Mouse (Mus musculus): ENCODE results near the gene Gpat2. TPM values are rescaled to one million over a fixed set of nuclear protein-coding genes. Genes with fewer than 3 reads are reported as not detected.

Gpat2 gene
- polyA plus RNA-seq, 1 experiment from 2014 or later, result 0.28 TPM

DNA sequence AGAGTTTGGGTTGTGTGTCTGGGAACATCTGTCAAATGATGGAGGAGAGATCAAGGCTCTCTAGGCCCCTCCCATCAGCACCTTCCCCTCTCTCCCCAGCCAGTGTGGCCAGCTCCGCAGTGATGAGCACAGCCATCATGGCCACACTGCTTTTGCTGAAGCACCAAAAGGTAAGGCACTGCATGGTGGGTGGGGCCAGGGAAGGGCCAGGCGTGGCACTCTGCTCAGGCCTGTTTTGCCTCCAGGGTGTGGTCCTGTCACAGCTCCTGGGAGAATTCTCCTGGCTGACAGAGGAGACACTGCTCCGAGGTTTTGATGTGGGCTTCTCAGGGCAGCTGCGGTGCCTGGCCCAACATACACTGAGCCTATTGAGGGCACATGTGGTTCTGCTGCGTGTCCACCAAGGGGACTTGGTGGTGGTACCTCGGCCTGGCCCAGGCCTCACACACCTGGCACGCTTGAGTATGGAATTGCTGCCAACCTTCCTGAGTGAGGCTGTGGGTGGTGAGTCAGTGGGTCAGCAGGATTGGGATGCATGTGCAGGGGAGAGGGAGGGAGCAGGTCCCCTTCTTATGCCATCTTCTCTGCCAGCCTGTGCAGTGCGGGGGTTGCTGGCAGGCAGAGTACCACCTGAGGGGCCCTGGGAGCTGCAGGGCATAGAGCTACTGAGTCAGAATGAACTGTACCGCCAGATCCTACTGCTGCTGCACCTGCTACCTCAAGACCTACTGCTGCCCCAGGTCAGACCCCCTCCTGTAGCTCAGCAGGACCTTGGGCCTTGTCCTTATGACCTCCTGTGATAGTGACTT is 8.7 kb downstream of the Gpat2 start:
- Histone ChIP-seq H3K4me1 (ENCODE audit: control insufficient read depth, insufficient read depth, low read length) (no peaks in the 10 kb centered on the region), H3K9me3 (replicated peaks; ENCODE audit: control insufficient read depth, low read length) (no peaks in the 10 kb centered on the region), H3K4me2 (ENCODE audit: low read depth, low read length) (no peak overlapping the region), H3K36me3 (ENCODE audit: control insufficient read depth, insufficient read depth, low read length) (no peaks in the 10 kb centered on the region), H3K4me3 (replicated peaks; ENCODE audit: low read length) (no peak overlapping the region), H3K27ac (ENCODE audit: low read length) (no peak overlapping the region), H3K27me3 (ENCODE audit: control insufficient read depth, insufficient read depth, low read length) (no peaks in the 10 kb centered on the region), H3K9ac (ENCODE audit: low read length) (no peak overlapping the region)
- WGBS, result 71% methylated on average over 9 of the region's 9 CpGs
- peak; percentile 29; the same call in 1 of the 2 replicates for ATAC-seq (ENCODE audit: insufficient read depth, low FRiP score)

DNA sequence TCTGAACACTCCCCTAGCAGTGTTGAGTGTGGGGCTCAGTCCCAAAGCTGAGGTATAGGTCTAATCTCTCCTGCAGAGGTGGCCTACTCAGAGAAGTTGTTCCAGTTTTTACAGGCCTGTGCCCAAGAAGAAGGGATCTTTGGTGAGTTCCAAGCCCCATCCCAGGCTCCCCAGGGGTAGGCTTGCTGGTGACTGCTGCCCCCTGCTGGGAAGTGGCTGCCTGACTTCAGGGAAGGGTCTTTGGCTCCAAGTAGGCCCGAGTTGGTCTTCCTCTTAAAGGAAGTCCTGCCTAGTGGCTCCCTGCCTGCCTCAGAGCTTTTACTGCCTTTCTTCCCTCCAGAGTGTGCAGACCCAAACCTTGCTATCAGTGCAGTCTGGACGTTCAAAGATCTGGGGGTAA is 10.1 kb downstream of the Gpat2 start:
- WGBS, result 29% methylated on average over 2 of the region's 2 CpGs
- no peak overlapping the region for H3K27ac ChIP-seq (ENCODE audit: low read length)
- no peak overlapping the region for H3K4me2 ChIP-seq (ENCODE audit: low read depth, low read length)
- no peak overlapping the region for H3K9ac ChIP-seq (ENCODE audit: low read length)
- no peaks in the 10 kb centered on the region for H3K36me3 ChIP-seq (ENCODE audit: control insufficient read depth, insufficient read depth, low read length)
- H3K27me3 ChIP-seq (ENCODE audit: control insufficient read depth, insufficient read depth, low read length), result no peaks in the 10 kb centered on the region
- no peaks in the 10 kb centered on the region for H3K9me3 ChIP-seq (replicated peaks; ENCODE audit: control insufficient read depth, low read length)
- ATAC-seq (ENCODE audit: insufficient read depth, low FRiP score), result no peak
- H3K4me1 ChIP-seq (ENCODE audit: control insufficient read depth, insufficient read depth, low read length), result no peaks in the 10 kb centered on the region
- H3K4me3 ChIP-seq (replicated peaks; ENCODE audit: low read length), result no peak overlapping the region

DNA sequence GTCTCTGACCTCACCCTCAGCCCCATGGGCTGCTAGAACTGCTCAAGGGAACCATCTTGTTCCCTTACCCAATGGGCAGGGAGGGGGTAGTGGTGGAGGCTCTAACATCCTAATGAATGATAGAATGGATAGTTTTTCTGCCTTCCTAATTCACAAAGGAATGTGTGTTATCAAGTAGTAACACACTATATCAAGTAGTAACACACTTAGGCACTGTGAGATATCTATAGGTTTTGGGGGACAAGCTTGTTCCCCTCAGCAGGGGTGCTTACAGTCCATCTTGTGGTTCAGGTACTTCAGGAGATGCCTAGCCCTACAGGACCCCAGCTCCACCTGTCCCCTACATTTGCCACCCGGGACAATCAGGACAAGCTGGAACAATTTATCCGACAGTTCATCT is 10.6 kb downstream of the Gpat2 start:
- Histone ChIP-seq H3K36me3 (ENCODE audit: control insufficient read depth, insufficient read depth, low read length) (no peaks in the 10 kb centered on the region), H3K4me1 (ENCODE audit: control insufficient read depth, insufficient read depth, low read length) (no peaks in the 10 kb centered on the region), H3K9me3 (replicated peaks; ENCODE audit: control insufficient read depth, low read length) (no peaks in the 10 kb centered on the region), H3K4me3 (replicated peaks; ENCODE audit: low read length) (no peak overlapping the region), H3K4me2 (ENCODE audit: low read depth, low read length) (no peak overlapping the region), H3K9ac (ENCODE audit: low read length) (no peak overlapping the region), H3K27ac (ENCODE audit: low read length) (no peak overlapping the region), H3K27me3 (ENCODE audit: control insufficient read depth, insufficient read depth, low read length) (no peaks in the 10 kb centered on the region)
- WGBS, result 92% methylated on average over 2 of the region's 2 CpGs
- no peak for ATAC-seq (ENCODE audit: insufficient read depth, low FRiP score)

DNA sequence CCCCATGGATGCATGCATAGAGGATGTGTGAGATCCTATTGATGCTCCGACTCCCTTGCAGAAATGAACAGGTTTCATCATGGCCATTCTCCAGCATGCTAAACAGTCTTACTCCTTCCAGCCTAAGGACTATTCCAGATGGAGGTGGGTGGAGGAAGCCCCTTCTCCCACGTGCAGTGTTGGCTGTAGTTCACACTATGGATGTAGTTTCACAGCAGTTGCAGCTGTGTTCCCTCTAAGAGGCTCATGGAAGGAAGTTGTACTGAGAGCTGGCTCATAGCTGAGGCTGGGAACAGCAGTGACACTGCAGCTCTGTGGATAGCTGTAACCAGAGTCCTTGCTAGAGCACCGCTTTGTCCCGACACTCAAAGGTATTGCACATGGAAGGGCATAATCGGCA is 12.7 kb downstream of the Gpat2 start:
- Histone ChIP-seq H3K4me1 (ENCODE audit: control insufficient read depth, insufficient read depth, low read length) (no peaks in the 10 kb centered on the region), H3K27ac (ENCODE audit: low read length) (no peak overlapping the region), H3K4me3 (replicated peaks; ENCODE audit: low read length) (no peak overlapping the region), H3K4me2 (ENCODE audit: low read depth, low read length) (no peak overlapping the region), H3K27me3 (ENCODE audit: control insufficient read depth, insufficient read depth, low read length) (no peaks in the 10 kb centered on the region), H3K36me3 (ENCODE audit: control insufficient read depth, insufficient read depth, low read length) (no peaks in the 10 kb centered on the region), H3K9me3 (replicated peaks; ENCODE audit: control insufficient read depth, low read length) (no peaks in the 10 kb centered on the region), H3K9ac (ENCODE audit: low read length) (no peak overlapping the region)
- WGBS, result 83% methylated on average over 5 of the region's 5 CpGs
- ATAC-seq (ENCODE audit: insufficient read depth, low FRiP score), result no peak

DNA sequence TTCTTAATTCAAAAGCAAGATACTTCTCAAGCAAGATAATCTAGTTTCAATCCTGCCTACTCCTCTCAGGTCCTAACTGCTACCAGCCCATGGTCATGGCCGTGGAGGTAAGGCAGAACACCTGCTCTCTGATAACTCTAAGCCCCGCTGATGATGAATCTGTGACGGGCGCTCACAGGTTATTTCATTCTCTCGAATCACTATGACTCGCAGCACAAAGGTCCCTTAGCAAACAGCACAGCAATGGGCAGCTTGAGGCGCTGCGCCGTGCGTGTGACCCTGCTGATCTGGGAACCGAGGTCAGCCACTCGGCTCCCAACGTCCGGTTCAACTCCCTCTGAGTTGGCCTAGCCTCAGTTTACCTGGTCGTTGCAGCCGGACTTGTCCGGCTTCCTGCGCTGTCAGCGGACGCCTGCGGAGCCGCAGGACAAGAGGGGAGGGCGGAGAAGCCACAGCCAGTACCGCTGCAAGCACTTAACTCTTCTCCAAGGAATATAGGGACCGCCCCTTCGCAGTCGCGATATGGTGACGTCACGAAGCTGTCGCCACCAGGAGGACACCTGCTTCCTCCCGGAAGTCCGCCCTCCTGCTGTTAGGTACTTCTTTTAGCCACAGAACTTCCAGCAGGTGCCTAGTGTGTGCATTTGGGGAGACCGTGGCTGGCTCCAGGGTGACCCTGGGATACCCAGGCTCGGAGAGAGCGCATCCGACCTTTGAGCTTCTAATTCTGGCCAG is 19.2 kb downstream of the Gpat2 start, which contains the start of gene Fahd2a:
Fahd2a (minus strand) TSS at position 511 of the 735 bp plus-strand sequence.
- Histone ChIP-seq H3K4me2 (ENCODE audit: low read depth, low read length) (peak within 1 kb of the TSS; percentile 77), H3K27ac (ENCODE audit: low read length) (0 out of 2 replicates have a peak within 1 kb of the TSS, but pooled peaks have one; percentile 10), H3K36me3 (ENCODE audit: control insufficient read depth, insufficient read depth, low read length) (no peaks in the 10 kb centered on the region), H3K4me1 (ENCODE audit: control insufficient read depth, insufficient read depth, low read length) (0 out of 2 replicates have a peak, but pooled peaks cover 5% of the 10 kb centered on the region), H3K9me3 (replicated peaks; ENCODE audit: control insufficient read depth, low read length) (no peaks in the 10 kb centered on the region), H3K27me3 (ENCODE audit: control insufficient read depth, insufficient read depth, low read length) (no peaks in the 10 kb centered on the region), H3K9ac (ENCODE audit: low read length) (peak within 1 kb of the TSS; percentile 80), H3K4me3 (replicated peaks; ENCODE audit: low read length) (peak within 1 kb of the TSS; percentile 78)
- peak; percentile 92 for ATAC-seq (ENCODE audit: insufficient read depth, low FRiP score)
- 3% methylated on average over 37 of the region's 37 CpGs for WGBS

DNA sequence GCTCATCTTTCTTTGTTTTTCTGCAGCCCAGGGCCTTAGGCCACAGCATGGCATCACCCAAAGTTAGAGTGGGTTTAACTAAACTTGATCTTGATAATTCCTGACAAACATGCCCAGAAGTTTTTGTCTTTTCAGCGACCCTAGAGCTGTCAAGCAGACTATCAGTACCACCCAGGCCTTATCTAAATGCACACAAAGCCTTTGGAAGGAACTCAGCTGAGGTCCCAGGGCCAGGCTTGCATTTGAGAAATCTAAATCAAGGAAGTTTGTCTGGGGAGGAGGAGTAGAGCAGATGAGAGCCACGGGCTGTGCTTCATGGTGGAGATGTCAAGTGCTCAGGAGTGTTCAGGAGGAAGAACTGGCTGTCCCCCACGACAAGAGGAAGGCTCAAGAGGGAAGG is 21.8 kb downstream of the Gpat2 start:
- H3K36me3 ChIP-seq (ENCODE audit: control insufficient read depth, insufficient read depth, low read length), result no peaks in the 10 kb centered on the region
- H3K9ac ChIP-seq (ENCODE audit: low read length), result no peak overlapping the region
- H3K27ac ChIP-seq (ENCODE audit: low read length), result no peak overlapping the region
- WGBS, result 32% methylated on average over 3 of the region's 3 CpGs
- no peak overlapping the region for H3K4me2 ChIP-seq (ENCODE audit: low read depth, low read length)
- no peaks in the 10 kb centered on the region for H3K9me3 ChIP-seq (replicated peaks; ENCODE audit: control insufficient read depth, low read length)
- no peak for ATAC-seq (ENCODE audit: insufficient read depth, low FRiP score)
- no peaks in the 10 kb centered on the region for H3K27me3 ChIP-seq (ENCODE audit: control insufficient read depth, insufficient read depth, low read length)
- H3K4me3 ChIP-seq (replicated peaks; ENCODE audit: low read length), result no peak overlapping the region
- 0 out of 2 replicates have a peak, but pooled peaks cover 5% of the 10 kb centered on the region for H3K4me1 ChIP-seq (ENCODE audit: control insufficient read depth, insufficient read depth, low read length)

DNA sequence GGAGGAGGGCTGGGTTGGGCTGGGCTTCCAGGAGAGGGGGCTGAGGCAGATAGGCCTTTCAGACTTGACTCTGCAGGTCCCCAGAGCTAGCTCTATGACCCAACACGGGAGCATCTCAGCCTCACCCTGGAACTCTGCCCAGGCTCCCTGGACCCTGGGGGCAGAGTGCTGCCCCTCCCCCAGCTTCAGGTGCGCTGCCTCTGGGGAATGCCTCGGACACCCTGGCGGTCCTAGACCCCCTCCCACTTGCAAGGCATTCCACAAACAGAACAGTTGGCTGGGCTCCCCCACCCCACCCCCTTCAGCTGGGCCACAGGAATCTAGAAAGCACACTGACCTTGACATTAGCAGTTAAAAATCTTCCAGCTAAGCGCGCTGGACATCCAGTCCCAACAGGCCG is 24.7 kb downstream of the Gpat2 start:
- Histone ChIP-seq H3K9me3 (replicated peaks; ENCODE audit: control insufficient read depth, low read length) (no peaks in the 10 kb centered on the region), H3K9ac (ENCODE audit: low read length) (no peak overlapping the region), H3K36me3 (ENCODE audit: control insufficient read depth, insufficient read depth, low read length) (no peaks in the 10 kb centered on the region), H3K4me2 (ENCODE audit: low read depth, low read length) (no peak overlapping the region), H3K4me1 (ENCODE audit: control insufficient read depth, insufficient read depth, low read length) (0 out of 2 replicates have a peak, but pooled peaks cover 3% of the 10 kb centered on the region), H3K4me3 (replicated peaks; ENCODE audit: low read length) (no peak overlapping the region), H3K27me3 (ENCODE audit: control insufficient read depth, insufficient read depth, low read length) (peaks cover 4% of the 10 kb centered on the region; the same call in 1 of the 2 replicates), H3K27ac (ENCODE audit: low read length) (no peak overlapping the region)
- WGBS, result 29% methylated on average over 7 of the region's 7 CpGs
- ATAC-seq (ENCODE audit: insufficient read depth, low FRiP score), result no peak

DNA sequence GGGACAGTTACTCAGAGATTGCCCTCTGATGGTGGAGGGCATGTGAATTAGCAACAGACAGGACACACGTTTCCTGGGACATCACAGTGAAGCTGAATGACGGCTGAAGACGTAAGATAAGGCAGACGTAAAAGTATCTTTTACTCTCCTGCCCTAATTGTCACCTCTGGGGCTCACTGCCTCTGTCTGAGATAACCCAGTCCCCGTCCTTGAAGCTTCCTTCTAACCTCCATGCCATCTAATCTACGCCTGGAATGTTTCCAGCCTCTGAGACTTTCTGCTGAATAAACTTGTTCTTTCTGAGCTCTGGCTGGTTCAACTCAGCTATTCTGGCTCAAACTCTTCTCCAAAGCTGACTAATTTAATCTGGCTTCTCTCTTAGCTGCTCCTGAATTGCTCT is 26.7 kb downstream of the Gpat2 start:
- H3K4me1 ChIP-seq (ENCODE audit: control insufficient read depth, insufficient read depth, low read length), result no peaks in the 10 kb centered on the region
- H3K27ac ChIP-seq (ENCODE audit: low read length), result no peak overlapping the region
- no peak for ATAC-seq (ENCODE audit: insufficient read depth, low FRiP score)
- H3K9ac ChIP-seq (ENCODE audit: low read length), result no peak overlapping the region
- H3K27me3 ChIP-seq (ENCODE audit: control insufficient read depth, insufficient read depth, low read length), result peaks cover 4% of the 10 kb centered on the region; the same call in 1 of the 2 replicates
- WGBS, result 13% methylated on average over 6 of the region's 6 CpGs
- H3K36me3 ChIP-seq (ENCODE audit: control insufficient read depth, insufficient read depth, low read length), result no peaks in the 10 kb centered on the region
- H3K4me2 ChIP-seq (ENCODE audit: low read depth, low read length), result no peak overlapping the region
- H3K4me3 ChIP-seq (replicated peaks; ENCODE audit: low read length), result no peak overlapping the region
- H3K9me3 ChIP-seq (replicated peaks; ENCODE audit: control insufficient read depth, low read length), result no peaks in the 10 kb centered on the region

DNA sequence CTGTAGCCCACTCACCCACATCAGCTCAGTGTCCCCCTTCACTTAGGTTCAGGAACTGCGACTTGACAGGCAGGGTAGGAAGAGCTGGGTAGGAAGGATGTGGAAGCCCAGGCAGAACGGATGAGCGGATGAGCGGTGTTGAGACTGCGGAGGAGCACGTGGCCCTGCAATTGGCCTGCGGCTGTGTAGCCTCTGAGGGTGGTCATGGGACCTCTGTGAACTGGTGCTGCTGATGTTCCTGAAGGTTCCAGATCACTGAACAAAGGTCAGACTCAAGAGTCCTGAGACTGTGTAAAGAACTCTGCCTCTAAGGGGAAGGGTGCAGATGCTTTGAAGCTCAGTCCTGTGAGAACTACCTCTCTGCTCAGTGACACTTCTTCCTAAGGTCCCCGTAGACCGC is 28.1 kb downstream of the Gpat2 start:
- Histone ChIP-seq H3K4me1 (ENCODE audit: control insufficient read depth, insufficient read depth, low read length) (no peaks in the 10 kb centered on the region), H3K9me3 (replicated peaks; ENCODE audit: control insufficient read depth, low read length) (no peaks in the 10 kb centered on the region), H3K27ac (ENCODE audit: low read length) (no peak overlapping the region), H3K4me2 (ENCODE audit: low read depth, low read length) (no peak overlapping the region), H3K27me3 (ENCODE audit: control insufficient read depth, insufficient read depth, low read length) (peaks cover 4% of the 10 kb centered on the region; the same call in 1 of the 2 replicates), H3K36me3 (ENCODE audit: control insufficient read depth, insufficient read depth, low read length) (no peaks in the 10 kb centered on the region), H3K4me3 (replicated peaks; ENCODE audit: low read length) (no peak overlapping the region), H3K9ac (ENCODE audit: low read length) (no peak overlapping the region)
- ATAC-seq (ENCODE audit: insufficient read depth, low FRiP score), result no peak
- WGBS, result 81% methylated on average over 9 of the region's 9 CpGs

Data from stomach, embryonic 16.5 days (tissue).